Mouse (Mus musculus) skeletal muscle tissue, adult 2 months (tissue): ENCODE measurements around the gene Mettl1.
"Not testable (repeated sequence)": the region's sequence is repeated elsewhere in the genome, so short reads cannot be mapped to it uniquely, and the experiment has no call there.

Source experiments
- DNase-seq: peaks from one replicate; pipeline ENCODE4 v3.0.0-alpha.2; 2012; ENCODE audit warnings: low read depth, low spot score

Mettl1 gene

GRCm38 (mm10) chr10:127068360-127069038 lies 27.3 kb downstream of the Mettl1 start:
- DNase-seq: no peak

- no peak for DNase-seq
Observed at GRCm38 (mm10) chr10:127069281-127070189, 28.3 kb downstream of the Mettl1 start.

GRCm38 (mm10) chr10:127070190-127071121 lies 29.2 kb downstream of the Mettl1 start, which contains the start of gene Tspan31:
TSS of gene Tspan31 (minus strand) at chr10:127070264.
- peak; percentile 96 for DNase-seq

- DNase-seq: no peak
Observed at GRCm38 (mm10) chr10:127071203-127071602, 30.0 kb downstream of the Mettl1 start.

GRCm38 (mm10) chr10:127072270-127072669 lies 31.1 kb downstream of the Mettl1 start:
- not testable (repeated sequence) for DNase-seq

- not testable (repeated sequence) for DNase-seq
Observed at GRCm38 (mm10) chr10:127072969-127073368, 31.8 kb downstream of the Mettl1 start.

- DNase-seq: no peak
Observed at GRCm38 (mm10) chr10:127073981-127074380, 32.8 kb downstream of the Mettl1 start.

- DNase-seq: no peak
Observed at GRCm38 (mm10) chr10:127075080-127075479, 33.9 kb downstream of the Mettl1 start, which contains the start of gene Agap2. TSS of gene Agap2 (plus strand) at chr10:127075284.

- no peak for DNase-seq
Observed at GRCm38 (mm10) chr10:127075651-127076050, 34.4 kb downstream of the Mettl1 start.

- DNase-seq: no peak
Observed at GRCm38 (mm10) chr10:127076082-127076481, 34.9 kb downstream of the Mettl1 start.

GRCm38 (mm10) chr10:127077515-127077914 lies 36.3 kb downstream of the Mettl1 start:
- DNase-seq: no peak

- DNase-seq: no peak
Observed at GRCm38 (mm10) chr10:127078001-127078676, 36.9 kb downstream of the Mettl1 start.

- DNase-seq: no peak
Observed at GRCm38 (mm10) chr10:127078677-127079575, 37.7 kb downstream of the Mettl1 start.

GRCm38 (mm10) chr10:127079665-127080391 lies 38.6 kb downstream of the Mettl1 start:
- DNase-seq: no peak

- no peak for DNase-seq
Observed at GRCm38 (mm10) chr10:127080901-127081780, 39.9 kb downstream of the Mettl1 start.

- no peak for DNase-seq
Observed at GRCm38 (mm10) chr10:127081996-127082620, 40.9 kb downstream of the Mettl1 start.

- no peak for DNase-seq
Observed at GRCm38 (mm10) chr10:127083292-127083914, 42.2 kb downstream of the Mettl1 start.
